Mouse (Mus musculus): ENCODE results near the gene Gm49405. TPM values are rescaled to one million over a fixed set of nuclear protein-coding genes. Genes with fewer than 3 reads are reported as not detected.
"Not testable (repeated sequence)": the region's sequence is repeated elsewhere in the genome, so short reads cannot be mapped to it uniquely, and the experiment has no call there.

Gm49405 gene
- polyA plus RNA-seq, 1 experiment from 2014 or later = 6.0 TPM

GRCm38 (mm10) chr19:3966330-3967075 lies 33.9 kb upstream of the Gm49405 start:
- Histone ChIP-seq H3K9me3 (no peaks in the 10 kb centered on the region), H3K9ac (no peak overlapping the region), H3K27ac (replicated peaks) (no peak overlapping the region), H3K27me3 (no peaks in the 10 kb centered on the region), H3K4me2 (no peak overlapping the region), H3K4me1 (replicated peaks) (no peaks in the 10 kb centered on the region), H3K36me3 (no peaks in the 10 kb centered on the region), H3K4me3 (no peak overlapping the region)
- 65% methylated on average over 11 of the region's 11 CpGs for WGBS
- no peak for ATAC-seq (ENCODE audit: low read depth)

- Histone ChIP-seq H3K9ac (no peak overlapping the region), H3K4me3 (no peak overlapping the region), H3K36me3 (no peaks in the 10 kb centered on the region), H3K9me3 (no peaks in the 10 kb centered on the region), H3K4me1 (replicated peaks) (no peaks in the 10 kb centered on the region), H3K27me3 (no peaks in the 10 kb centered on the region), H3K4me2 (no peak overlapping the region), H3K27ac (replicated peaks) (no peak overlapping the region)
- ATAC-seq (ENCODE audit: low read depth) = no peak
- WGBS = 76% methylated on average over 3 of the region's 3 CpGs
Measured at GRCm38 (mm10) chr19:3967258-3967657, 33.2 kb upstream of the Gm49405 start.

- H3K36me3 ChIP-seq = no peaks in the 10 kb centered on the region
- no peak within 1 kb of the TSS for H3K4me3 ChIP-seq
- 44% methylated on average over 9 of the region's 9 CpGs for WGBS
- no peaks in the 10 kb centered on the region for H3K9me3 ChIP-seq
- H3K27ac ChIP-seq (replicated peaks) = no peak within 1 kb of the TSS
- H3K4me1 ChIP-seq (replicated peaks) = no peaks in the 10 kb centered on the region
- no peak within 1 kb of the TSS for H3K4me2 ChIP-seq
- H3K27me3 ChIP-seq = no peaks in the 10 kb centered on the region
- no peak within 1 kb of the TSS for H3K9ac ChIP-seq
- ATAC-seq (ENCODE audit: low read depth) = no peak
Measured at GRCm38 (mm10) chr19:3972229-3972628, 28.2 kb upstream of the Gm49405 start, which contains the start of gene Aldh3b2. Gene Aldh3b2 (plus strand): TSS chr19:3972328.

GRCm38 (mm10) chr19:3974608-3975007 lies 25.8 kb upstream of the Gm49405 start:
- not testable (repeated sequence) for H3K27ac ChIP-seq (replicated peaks)
- 81% methylated on average over 6 of the region's 6 CpGs for WGBS

GRCm38 (mm10) chr19:3975866-3976265 lies 24.6 kb upstream of the Gm49405 start:
- Histone ChIP-seq H3K9me3 (no peaks in the 10 kb centered on the region), H3K27me3 (no peaks in the 10 kb centered on the region), H3K27ac (replicated peaks) (no peak overlapping the region), H3K4me2 (no peak overlapping the region), H3K4me1 (replicated peaks) (no peaks in the 10 kb centered on the region), H3K4me3 (no peak overlapping the region), H3K36me3 (no peaks in the 10 kb centered on the region), H3K9ac (no peak overlapping the region)
- ATAC-seq (ENCODE audit: low read depth) = no peak
- WGBS = 72% methylated on average over 2 of the region's 2 CpGs

More at GRCm38 (mm10) chr19:3974608-3975007, 25.8 kb upstream of the Gm49405 start:
- not testable (repeated sequence) for H3K4me1 ChIP-seq (replicated peaks); H3K4me2 ChIP-seq; ATAC-seq (ENCODE audit: low read depth); H3K27me3 ChIP-seq; H3K36me3 ChIP-seq; H3K4me3 ChIP-seq; H3K9ac ChIP-seq; H3K9me3 ChIP-seq

DNA sequence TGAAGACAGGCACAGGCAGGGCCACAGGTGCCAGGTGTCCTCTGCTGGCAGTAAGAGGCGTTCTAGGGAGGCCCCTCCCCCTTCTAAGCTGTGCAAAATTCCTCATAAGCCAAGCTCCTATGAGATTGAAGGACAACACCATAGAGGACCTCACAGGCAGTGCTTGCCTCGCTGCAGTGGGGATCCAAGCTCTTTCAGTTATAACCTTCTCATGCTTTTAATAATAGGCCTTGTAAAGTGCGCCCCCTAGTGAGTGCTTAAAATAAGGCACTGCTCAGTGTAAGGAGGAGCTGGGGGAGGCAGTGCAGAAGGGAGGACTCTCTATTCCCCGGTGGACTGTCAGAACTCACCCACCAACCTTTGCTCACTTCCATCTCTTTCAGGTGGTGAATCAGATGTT lies 20.1 kb upstream of the Gm49405 start:
- H3K36me3 ChIP-seq = no peaks in the 10 kb centered on the region
- H3K9ac ChIP-seq = no peak overlapping the region
- no peak overlapping the region for H3K4me2 ChIP-seq
- H3K4me3 ChIP-seq = no peak overlapping the region
- H3K27ac ChIP-seq (replicated peaks) = no peak overlapping the region
- ATAC-seq (ENCODE audit: low read depth) = peak; percentile 64
- H3K9me3 ChIP-seq = no peaks in the 10 kb centered on the region
- 22% methylated on average over 4 of the region's 4 CpGs for WGBS
- no peaks in the 10 kb centered on the region for H3K27me3 ChIP-seq
- H3K4me1 ChIP-seq (replicated peaks) = peaks cover 21% of the 10 kb centered on the region

GRCm38 (mm10) chr19:3980917-3981316 lies 19.5 kb upstream of the Gm49405 start:
- H3K9me3 ChIP-seq = no peaks in the 10 kb centered on the region
- H3K4me1 ChIP-seq (replicated peaks) = peaks cover 26% of the 10 kb centered on the region
- no peak overlapping the region for H3K4me2 ChIP-seq
- H3K27me3 ChIP-seq = no peaks in the 10 kb centered on the region
- no peak for ATAC-seq (ENCODE audit: low read depth)
- H3K9ac ChIP-seq = no peak overlapping the region
- WGBS = 80% methylated on average over 9 of the region's 9 CpGs
- no peaks in the 10 kb centered on the region for H3K36me3 ChIP-seq
- no peak overlapping the region for H3K27ac ChIP-seq (replicated peaks)
- H3K4me3 ChIP-seq = no peak overlapping the region

- no peak for ATAC-seq (ENCODE audit: low read depth)
- H3K36me3 ChIP-seq = no peaks in the 10 kb centered on the region
- no peak overlapping the region for H3K27ac ChIP-seq (replicated peaks)
- H3K4me2 ChIP-seq = no peak overlapping the region
- H3K27me3 ChIP-seq = no peaks in the 10 kb centered on the region
- H3K9ac ChIP-seq = no peak overlapping the region
- WGBS = 41% methylated on average over 9 of the region's 9 CpGs
- peaks cover 37% of the 10 kb centered on the region for H3K4me1 ChIP-seq (replicated peaks)
- no peak overlapping the region for H3K4me3 ChIP-seq
- no peaks in the 10 kb centered on the region; the same call in 1 of the 2 replicates for H3K9me3 ChIP-seq
Measured at GRCm38 (mm10) chr19:3983527-3984200, 16.8 kb upstream of the Gm49405 start.

DNA sequence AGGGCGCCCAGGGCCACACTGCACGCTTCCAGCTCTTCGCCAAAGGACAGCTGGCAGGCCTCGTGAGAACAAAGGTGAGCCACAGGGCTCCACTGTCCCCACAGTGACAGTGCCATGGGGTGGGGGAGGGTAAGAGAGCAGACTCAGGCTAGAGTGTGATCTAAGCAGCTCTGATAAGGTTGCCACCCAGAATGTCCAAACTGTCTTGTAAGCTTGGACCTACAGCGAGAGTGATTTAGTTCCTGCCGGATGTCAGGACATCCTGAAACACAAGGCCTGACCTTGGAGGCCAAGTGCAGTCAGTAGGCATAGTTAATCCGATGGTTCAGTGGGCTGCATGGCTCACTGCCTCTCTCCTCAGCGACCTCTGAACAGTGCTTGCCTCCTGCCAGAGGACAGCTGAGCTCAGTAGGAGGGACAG lies 15.2 kb upstream of the Gm49405 start:
- 14% methylated on average over 8 of the region's 8 CpGs for WGBS
- no peak overlapping the region for H3K4me3 ChIP-seq
- no peak overlapping the region for H3K9ac ChIP-seq
- no peaks in the 10 kb centered on the region for H3K36me3 ChIP-seq
- H3K4me1 ChIP-seq (replicated peaks) = peaks cover 37% of the 10 kb centered on the region
- ATAC-seq (ENCODE audit: low read depth) = no peak
- H3K27ac ChIP-seq (replicated peaks) = peak overlapping the region; percentile 33; the same call in 1 of the 2 replicates
- H3K27me3 ChIP-seq = no peaks in the 10 kb centered on the region
- no peak overlapping the region for H3K4me2 ChIP-seq
- no peaks in the 10 kb centered on the region; the same call in 1 of the 2 replicates for H3K9me3 ChIP-seq

DNA sequence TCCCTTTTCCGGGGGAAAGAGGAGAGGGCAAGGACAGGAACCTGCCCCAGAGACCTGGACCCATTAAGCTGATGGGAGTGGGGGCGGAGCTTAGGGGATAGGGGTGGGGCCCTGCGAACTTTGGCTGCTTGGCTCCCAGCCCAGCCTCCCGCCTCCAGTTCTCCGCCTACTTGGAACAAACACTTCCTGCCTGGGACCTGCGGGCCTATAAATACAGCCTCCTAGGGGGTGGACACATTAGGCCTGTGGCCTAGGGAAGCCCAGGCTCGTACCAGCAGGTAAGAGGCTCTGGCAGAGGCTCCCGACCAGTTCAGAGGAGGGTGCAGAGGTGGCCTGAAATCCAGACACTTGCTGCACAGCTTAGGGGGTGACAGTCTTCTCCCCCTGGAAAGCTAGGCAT lies 14.1 kb upstream of the Gm49405 start, which contains the start of gene Acy3:
Acy3 (plus strand) TSS at position 237 of the 400 bp plus-strand sequence.
- Histone ChIP-seq H3K9me3 (no peaks in the 10 kb centered on the region; the same call in 1 of the 2 replicates), H3K36me3 (no peaks in the 10 kb centered on the region), H3K9ac (peak within 1 kb of the TSS; percentile 23; the same call in 1 of the 2 replicates), H3K4me1 (replicated peaks) (peaks cover 40% of the 10 kb centered on the region), H3K27me3 (no peaks in the 10 kb centered on the region), H3K4me3 (no peak within 1 kb of the TSS), H3K4me2 (no peak within 1 kb of the TSS), H3K27ac (replicated peaks) (peak within 1 kb of the TSS; percentile 33; the same call in 1 of the 2 replicates)
- ATAC-seq (ENCODE audit: low read depth) = peak; percentile 55; the same call in 1 of the 2 replicates
- WGBS = 12% methylated on average over 8 of the region's 8 CpGs

DNA sequence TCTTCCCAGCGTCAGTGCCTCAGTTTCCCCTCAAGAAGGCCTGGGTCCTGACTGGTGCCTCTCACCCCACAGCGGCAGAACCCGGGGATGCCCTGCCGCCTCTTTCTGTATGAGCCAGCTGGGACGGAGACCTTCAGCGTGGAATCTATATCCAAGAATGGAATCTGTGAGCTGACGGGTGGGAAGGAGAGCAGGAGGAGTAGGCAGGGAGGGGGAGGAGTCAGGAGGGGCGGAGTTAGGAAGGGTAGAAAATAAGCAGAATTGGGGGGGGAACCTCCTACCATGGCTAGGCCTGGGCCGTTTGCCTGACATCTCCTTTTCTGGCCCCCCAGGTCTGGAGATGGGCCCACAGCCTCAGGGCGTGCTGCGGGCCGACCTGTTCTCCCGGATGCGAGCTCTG lies 12.4 kb upstream of the Gm49405 start:
- Histone ChIP-seq H3K4me2 (no peak overlapping the region), H3K9ac (no peak overlapping the region), H3K4me1 (replicated peaks) (peaks cover 40% of the 10 kb centered on the region), H3K36me3 (no peaks in the 10 kb centered on the region), H3K4me3 (no peak overlapping the region), H3K27ac (replicated peaks) (no peak overlapping the region), H3K9me3 (no peaks in the 10 kb centered on the region; the same call in 1 of the 2 replicates), H3K27me3 (no peaks in the 10 kb centered on the region)
- 91% methylated on average over 14 of the region's 14 CpGs for WGBS
- no peak for ATAC-seq (ENCODE audit: low read depth)

DNA sequence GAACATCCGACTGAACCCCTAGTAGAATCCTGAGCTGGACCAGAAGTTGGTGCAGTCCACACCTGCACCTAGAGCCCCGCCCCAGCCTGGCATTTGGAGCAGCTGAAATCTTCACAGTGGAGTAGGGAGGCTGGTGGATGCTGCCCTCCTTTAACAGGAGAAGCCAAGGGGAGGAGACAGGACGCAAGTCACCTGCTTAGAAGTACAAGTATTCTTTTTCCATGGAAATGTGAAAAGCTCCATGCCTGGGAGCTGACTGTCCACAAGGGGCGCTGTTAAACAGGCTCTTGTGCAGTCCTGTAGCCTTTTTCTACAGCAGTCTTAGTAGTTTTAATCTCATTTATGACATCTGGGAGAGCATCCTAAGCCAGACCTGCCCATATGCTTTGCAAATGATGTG lies 11.7 kb upstream of the Gm49405 start:
- Histone ChIP-seq H3K9ac (no peak overlapping the region), H3K36me3 (no peaks in the 10 kb centered on the region), H3K27me3 (no peaks in the 10 kb centered on the region), H3K27ac (replicated peaks) (no peak overlapping the region), H3K4me2 (no peak overlapping the region), H3K4me1 (replicated peaks) (peaks cover 34% of the 10 kb centered on the region), H3K9me3 (no peaks in the 10 kb centered on the region; the same call in 1 of the 2 replicates), H3K4me3 (no peak overlapping the region)
- no peak for ATAC-seq (ENCODE audit: low read depth)
- WGBS = 87% methylated on average over 4 of the region's 4 CpGs
